Mouse (Mus musculus): ENCODE measurements around the gene Trp53inp2. TPM values are rescaled to one million over a fixed set of nuclear protein-coding genes. Genes with fewer than 3 reads are reported as not detected.

The Trp53inp2 gene
- polyA plus RNA-seq, 1 experiment from 2014 or later: 137 TPM

- no peak for ATAC-seq (ENCODE audit: insufficient number of reproducible peaks, low FRiP score)
- Histone ChIP-seq H3K27me3 (replicated peaks) (peaks cover 3% of the 10 kb centered on the region), H3K9me3 (replicated peaks) (no peaks in the 10 kb centered on the region), H3K9ac (no peak overlapping the region), H3K4me1 (replicated peaks) (peaks cover 42% of the 10 kb centered on the region), H3K4me3 (no peak overlapping the region), H3K4me2 (no peak overlapping the region), H3K27ac (ENCODE audit: poor library complexity, severe bottlenecking) (no peak overlapping the region), H3K36me3 (peaks cover 46% of the 10 kb centered on the region)
- WGBS: 36% methylated on average over 7 of the region's 7 CpGs
Observed at GRCm38 (mm10) chr2:155385090-155385489, 4.2 kb downstream of the Trp53inp2 start.

DNA sequence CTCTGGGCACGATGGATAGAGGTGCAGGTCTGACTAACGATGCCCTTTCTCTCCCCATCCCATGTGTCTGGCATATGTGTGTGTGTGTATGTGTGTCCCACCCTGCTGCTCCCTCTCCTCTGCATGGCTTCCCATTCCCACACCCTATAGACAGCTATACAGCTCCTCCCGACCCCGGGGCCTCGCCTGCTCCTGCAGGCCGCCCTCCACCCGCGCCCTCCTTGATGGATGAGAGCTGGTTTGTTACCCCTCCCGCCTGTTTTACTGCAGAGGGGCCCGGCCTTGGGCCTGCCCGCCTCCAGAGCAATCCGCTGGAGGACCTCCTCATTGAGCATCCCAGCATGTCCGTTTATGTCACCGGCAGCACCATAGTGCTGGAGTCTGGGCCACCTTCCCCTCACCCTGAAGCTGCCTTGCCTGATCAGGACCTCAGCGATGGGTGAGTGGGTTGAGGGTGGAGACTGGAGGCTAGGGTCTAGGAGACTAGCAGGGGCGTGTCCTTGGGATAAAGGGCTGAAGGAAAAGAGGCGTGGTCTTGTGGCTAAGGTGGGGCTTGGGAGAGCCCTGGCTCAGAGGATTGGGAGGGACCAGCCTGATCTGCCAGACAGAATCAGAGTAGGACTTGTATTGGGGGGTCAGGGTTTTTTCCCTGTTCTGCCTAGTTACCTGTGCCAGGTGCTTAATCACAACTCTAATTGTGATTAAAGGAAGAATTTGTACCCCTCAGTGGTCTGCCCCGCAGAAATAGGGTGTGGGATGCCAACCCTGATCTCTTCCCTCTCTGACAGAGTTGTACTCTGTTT, 5.1 kb downstream of the Trp53inp2 start:
- Histone ChIP-seq H3K9ac (0 out of 2 replicates have a peak overlapping the region, but pooled peaks have one; percentile 7), H3K4me3 (no peak overlapping the region), H3K4me2 (no peak overlapping the region), H3K27ac (ENCODE audit: poor library complexity, severe bottlenecking) (no peak overlapping the region), H3K27me3 (replicated peaks) (no peaks in the 10 kb centered on the region), H3K4me1 (replicated peaks) (peaks cover 37% of the 10 kb centered on the region), H3K9me3 (replicated peaks) (no peaks in the 10 kb centered on the region), H3K36me3 (peaks cover 52% of the 10 kb centered on the region)
- no peak for ATAC-seq (ENCODE audit: insufficient number of reproducible peaks, low FRiP score)
- WGBS: 61% methylated on average over 18 of the region's 18 CpGs

DNA sequence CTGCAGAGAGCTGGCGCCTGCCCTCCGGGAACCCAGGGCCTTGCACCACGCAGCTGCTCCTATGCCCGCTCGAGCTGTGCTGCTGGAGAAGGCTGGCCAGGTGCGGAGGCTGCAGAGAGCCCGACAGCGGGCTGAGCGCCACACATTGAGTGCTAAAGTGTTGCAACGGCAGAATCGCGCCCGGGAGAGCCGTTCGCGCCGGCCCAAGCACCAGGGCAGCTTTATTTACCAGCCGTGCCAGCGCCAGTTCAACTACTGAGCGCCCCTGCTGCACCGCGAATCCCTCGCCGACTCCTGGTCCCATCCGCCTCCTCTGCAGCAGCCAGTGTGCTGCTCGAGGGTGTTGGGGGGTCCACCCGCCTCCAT, 5.7 kb downstream of the Trp53inp2 start:
- 35% methylated on average over 27 of the region's 27 CpGs for WGBS
- no peaks in the 10 kb centered on the region for H3K9me3 ChIP-seq (replicated peaks)
- H3K27ac ChIP-seq (ENCODE audit: poor library complexity, severe bottlenecking): no peak overlapping the region
- H3K27me3 ChIP-seq (replicated peaks): no peaks in the 10 kb centered on the region
- H3K4me3 ChIP-seq: no peak overlapping the region
- no peak for ATAC-seq (ENCODE audit: insufficient number of reproducible peaks, low FRiP score)
- peaks cover 34% of the 10 kb centered on the region for H3K4me1 ChIP-seq (replicated peaks)
- no peak overlapping the region for H3K9ac ChIP-seq
- H3K4me2 ChIP-seq: no peak overlapping the region
- peaks cover 58% of the 10 kb centered on the region for H3K36me3 ChIP-seq

DNA sequence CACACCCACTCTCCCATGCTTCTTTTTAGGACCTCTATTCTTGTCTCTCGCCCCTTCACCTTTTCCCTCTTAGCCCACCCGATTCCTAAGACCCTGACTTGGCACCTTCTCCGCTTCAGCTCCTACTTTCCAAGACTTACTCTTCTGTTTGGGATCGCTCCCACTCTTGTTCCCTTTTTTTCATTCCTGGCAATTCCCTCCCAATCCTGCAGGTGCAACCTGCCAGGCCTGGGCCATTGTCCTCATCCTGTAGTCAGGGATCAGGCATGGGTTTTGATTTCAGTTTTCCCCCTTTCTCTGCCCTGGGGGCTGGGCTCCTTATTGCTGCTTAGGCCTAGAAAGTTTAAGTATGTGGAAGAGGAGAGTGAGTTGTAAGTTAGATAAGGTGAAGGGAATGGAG, 6.2 kb downstream of the Trp53inp2 start:
- no peak for ATAC-seq (ENCODE audit: insufficient number of reproducible peaks, low FRiP score)
- Histone ChIP-seq H3K9ac (no peak overlapping the region), H3K9me3 (replicated peaks) (no peaks in the 10 kb centered on the region), H3K4me3 (no peak overlapping the region), H3K4me1 (replicated peaks) (peaks cover 34% of the 10 kb centered on the region), H3K4me2 (no peak overlapping the region), H3K27me3 (replicated peaks) (no peaks in the 10 kb centered on the region), H3K36me3 (peaks cover 58% of the 10 kb centered on the region), H3K27ac (ENCODE audit: poor library complexity, severe bottlenecking) (no peak overlapping the region)
- WGBS: 73% methylated on average over 4 of the region's 4 CpGs

DNA sequence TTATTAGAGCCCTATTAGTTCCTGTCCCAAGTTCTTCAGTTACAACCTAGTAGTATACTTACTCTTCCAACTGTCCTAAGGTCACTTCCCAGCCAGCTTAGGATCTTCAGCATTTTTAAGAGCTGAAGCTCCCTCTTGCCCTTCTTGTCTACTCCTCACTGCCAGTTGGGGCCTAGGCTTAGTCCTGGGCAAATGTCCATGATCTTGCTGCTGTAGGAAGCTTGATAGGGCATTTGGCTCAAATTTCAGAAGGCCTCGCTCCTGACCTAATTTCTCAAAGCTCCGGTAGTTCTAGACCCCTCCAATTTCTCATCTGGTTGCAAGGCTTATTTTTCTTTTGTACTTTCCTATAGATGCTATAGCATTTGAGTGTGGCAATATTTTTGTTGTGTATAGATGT, 7.7 kb downstream of the Trp53inp2 start:
- 90% methylated on average over 2 of the region's 2 CpGs for WGBS
- Histone ChIP-seq H3K4me1 (replicated peaks) (peaks cover 21% of the 10 kb centered on the region), H3K9ac (no peak overlapping the region), H3K36me3 (peaks cover 60% of the 10 kb centered on the region), H3K27ac (ENCODE audit: poor library complexity, severe bottlenecking) (no peak overlapping the region), H3K9me3 (replicated peaks) (no peaks in the 10 kb centered on the region), H3K4me3 (no peak overlapping the region), H3K4me2 (no peak overlapping the region), H3K27me3 (replicated peaks) (no peaks in the 10 kb centered on the region)
- ATAC-seq (ENCODE audit: insufficient number of reproducible peaks, low FRiP score): no peak

DNA sequence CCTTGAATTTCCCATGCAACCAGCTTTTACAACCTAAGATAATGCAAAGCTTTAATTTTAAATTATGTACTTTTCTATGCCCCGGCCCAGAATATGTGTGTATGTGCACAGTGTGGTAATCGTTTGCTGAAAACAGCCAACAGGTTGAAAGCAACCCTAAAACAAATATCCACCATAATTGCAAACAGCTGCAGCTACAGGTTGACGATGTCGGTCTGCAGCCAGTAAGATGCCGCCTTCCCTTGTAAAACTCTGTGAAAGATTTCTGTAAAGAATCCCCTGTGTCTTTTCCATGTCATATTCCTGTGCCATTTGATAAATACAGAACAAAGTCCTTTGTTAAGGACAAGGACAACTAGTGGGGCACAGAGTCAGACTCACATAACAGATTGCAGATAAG, 13.7 kb downstream of the Trp53inp2 start:
- no peak overlapping the region for H3K9ac ChIP-seq
- no peak for ATAC-seq (ENCODE audit: insufficient number of reproducible peaks, low FRiP score)
- no peak overlapping the region for H3K4me2 ChIP-seq
- no peaks in the 10 kb centered on the region for H3K27me3 ChIP-seq (replicated peaks)
- no peaks in the 10 kb centered on the region for H3K9me3 ChIP-seq (replicated peaks)
- no peak overlapping the region for H3K4me3 ChIP-seq
- H3K4me1 ChIP-seq (replicated peaks): peaks cover 3% of the 10 kb centered on the region; the same call in 1 of the 2 replicates
- 84% methylated on average over 5 of the region's 5 CpGs for WGBS
- peaks cover 48% of the 10 kb centered on the region for H3K36me3 ChIP-seq
- no peak overlapping the region for H3K27ac ChIP-seq (ENCODE audit: poor library complexity, severe bottlenecking)

- peaks cover 2% of the 10 kb centered on the region; the same call in 1 of the 2 replicates for H3K4me1 ChIP-seq (replicated peaks)
- no peaks in the 10 kb centered on the region for H3K27me3 ChIP-seq (replicated peaks)
- H3K4me3 ChIP-seq: no peak overlapping the region
- H3K9me3 ChIP-seq (replicated peaks): no peaks in the 10 kb centered on the region
- H3K9ac ChIP-seq: no peak overlapping the region
- peaks cover 57% of the 10 kb centered on the region for H3K36me3 ChIP-seq
- H3K27ac ChIP-seq (ENCODE audit: poor library complexity, severe bottlenecking): no peak overlapping the region
- no peak overlapping the region for H3K4me2 ChIP-seq
- no peak for ATAC-seq (ENCODE audit: insufficient number of reproducible peaks, low FRiP score)
Observed at GRCm38 (mm10) chr2:155400276-155400675, 19.4 kb downstream of the Trp53inp2 start.

- H3K9me3 ChIP-seq (replicated peaks): no peaks in the 10 kb centered on the region
- H3K4me3 ChIP-seq: no peak overlapping the region
- no peaks in the 10 kb centered on the region for H3K4me1 ChIP-seq (replicated peaks)
- H3K4me2 ChIP-seq: no peak overlapping the region
- 97% methylated on average over 4 of the region's 4 CpGs for WGBS
- no peaks in the 10 kb centered on the region for H3K27me3 ChIP-seq (replicated peaks)
- H3K9ac ChIP-seq: no peak overlapping the region
- H3K27ac ChIP-seq (ENCODE audit: poor library complexity, severe bottlenecking): no peak overlapping the region
- ATAC-seq (ENCODE audit: insufficient number of reproducible peaks, low FRiP score): no peak
- peaks cover 61% of the 10 kb centered on the region for H3K36me3 ChIP-seq
Observed at GRCm38 (mm10) chr2:155401926-155402325, 21.1 kb downstream of the Trp53inp2 start.

GRCm38 (mm10) chr2:155404635-155405034, 23.8 kb downstream of the Trp53inp2 start:
- no peak overlapping the region for H3K4me3 ChIP-seq
- 78% methylated on average over 1 of the region's 1 CpGs for WGBS
- no peak for ATAC-seq (ENCODE audit: insufficient number of reproducible peaks, low FRiP score)
- H3K9me3 ChIP-seq (replicated peaks): no peaks in the 10 kb centered on the region
- H3K4me2 ChIP-seq: no peak overlapping the region
- peaks cover 69% of the 10 kb centered on the region for H3K36me3 ChIP-seq
- H3K9ac ChIP-seq: no peak overlapping the region
- H3K27me3 ChIP-seq (replicated peaks): no peaks in the 10 kb centered on the region
- no peaks in the 10 kb centered on the region for H3K4me1 ChIP-seq (replicated peaks)
- H3K27ac ChIP-seq (ENCODE audit: poor library complexity, severe bottlenecking): no peak overlapping the region

- H3K9me3 ChIP-seq (replicated peaks): no peaks in the 10 kb centered on the region
- H3K4me3 ChIP-seq: no peak overlapping the region
- no peak overlapping the region for H3K4me2 ChIP-seq
- no peak overlapping the region for H3K9ac ChIP-seq
- H3K4me1 ChIP-seq (replicated peaks): no peaks in the 10 kb centered on the region
- no peak overlapping the region for H3K27ac ChIP-seq (ENCODE audit: poor library complexity, severe bottlenecking)
- peaks cover 47% of the 10 kb centered on the region for H3K36me3 ChIP-seq
- no peak for ATAC-seq (ENCODE audit: insufficient number of reproducible peaks, low FRiP score)
- WGBS: 83% methylated on average over 2 of the region's 2 CpGs
- H3K27me3 ChIP-seq (replicated peaks): no peaks in the 10 kb centered on the region
Observed at GRCm38 (mm10) chr2:155420911-155421310, 40.1 kb downstream of the Trp53inp2 start.

- ATAC-seq (ENCODE audit: insufficient number of reproducible peaks, low FRiP score): no peak
- Histone ChIP-seq H3K9ac (no peak overlapping the region), H3K4me1 (replicated peaks) (no peaks in the 10 kb centered on the region)
Observed at GRCm38 (mm10) chr2:155436445-155436844, 55.6 kb downstream of the Trp53inp2 start.

More at GRCm38 (mm10) chr2:155436445-155436844, 55.6 kb downstream of the Trp53inp2 start:
- H3K9me3 ChIP-seq (replicated peaks): no peaks in the 10 kb centered on the region
- H3K27me3 ChIP-seq (replicated peaks): no peaks in the 10 kb centered on the region
- H3K27ac ChIP-seq (ENCODE audit: poor library complexity, severe bottlenecking): no peak overlapping the region
- peaks cover 46% of the 10 kb centered on the region for H3K36me3 ChIP-seq
- no peak overlapping the region for H3K4me2 ChIP-seq
- H3K4me3 ChIP-seq: no peak overlapping the region

Data from heart, embryonic 12.5 days (tissue).